Mouse (Mus musculus) forebrain, postnatal 0 days (tissue): ENCODE data around the gene Mad2l2. TPM values are rescaled to one million over a fixed set of nuclear protein-coding genes. Genes with fewer than 3 reads are reported as not detected.
A peak's percentile ranks its signal among the peaks of the same experiment; 100 is the strongest.

Experiments used
- ATAC-seq: fragments of 200-750 bp; cut with Nextera tagmentation; 2 replicates; pipeline ENCODE4 v1.8.0; 2017; ENCODE audit warnings: mild to moderate bottlenecking, moderate library complexity
- DNase-seq: peaks from one replicate; pipeline ENCODE4 v3.0.0-alpha.2; 2015
- H3K27ac ChIP-seq: fragments of 300-500 bp; sonication (generic); 2 replicates; pipeline ENCODE4 v1.5.1; 2014; ENCODE audit warnings: low read depth, mild to moderate bottlenecking, antibody characterized with exemption, low read length, moderate library complexity, mixed read lengths
- H3K27me3 ChIP-seq: fragments of 300-500 bp; sonication (generic); 2 replicates; pipeline ENCODE4 v1.6.1; 2014; ENCODE audit warnings: mild to moderate bottlenecking, low read length, mixed read lengths; ENCODE audit not compliant: insufficient read depth
- H3K36me3 ChIP-seq: fragments of 300-500 bp; sonication (generic); 2 replicates; pipeline ENCODE4 v1.6.1; 2014; ENCODE audit warnings: mild to moderate bottlenecking, moderate library complexity; ENCODE audit not compliant: insufficient read depth
- H3K4me1 ChIP-seq: fragments of 300-500 bp; sonication (generic); 2 replicates; pipeline ENCODE4 v1.6.1; 2014; ENCODE audit warnings: antibody characterized with exemption; ENCODE audit not compliant: insufficient read depth
- H3K4me2 ChIP-seq: fragments of 300-500 bp; sonication (generic); 2 replicates; pipeline ENCODE4 v1.6.1; 2014; ENCODE audit warnings: low read depth, mild to moderate bottlenecking, moderate library complexity
- H3K4me3 ChIP-seq: fragments of 300-500 bp; sonication (generic); 2 replicates; pipeline ENCODE4 v1.5.1; 2014; ENCODE audit warnings: low read depth, low read length, mixed read lengths
- H3K9ac ChIP-seq: fragments of 300-500 bp; sonication (generic); 2 replicates; pipeline ENCODE4 v1.6.1; 2014; ENCODE audit warnings: mild to moderate bottlenecking
- H3K9me3 ChIP-seq: fragments of 300-500 bp; sonication (generic); 2 replicates; pipeline ENCODE4 v1.6.1; 2016; ENCODE audit warnings: low read length
- CTCF ChIP-seq: sonication (generic); IDR thresholded peaks from 2 replicates; pipeline ENCODE4 v1.5.1; 2016; ENCODE audit warnings: antibody characterized with exemption, control low read depth, low read depth
- whole genome bisulfite sequencing: fragments of 180-500 bp; shearing (Covaris S2); extraction: QIAGEN DNeasy Blood & Tissue Kit; methylation state at CpG from one replicate; pipeline ENCODE4 v1.1.7; 2014; 5-methylcytosine and 5-hydroxymethylcytosine counted together
- polyA plus RNA-seq: library from polyadenylated mRNA; unstranded; fragments of >200 nt; fragmentation: Nextera tagmentation; extraction: Ambion mirVana; gene quantifications from 2 replicates; pipeline ENCODE4 v1.2.1, GENCODE M21; 2015
- total RNA-seq: library from RNA; depleted of rRNA; stranded (reverse); fragments of >200 nt; gene quantifications from 2 replicates; pipeline ENCODE4 v1.2.3, GENCODE M21; 2014; rRNA removed

Mad2l2 gene
- 43.6 and 45.7 TPM in 2 replicates for total RNA-seq
- 102 and 104 TPM in 2 replicates for polyA plus RNA-seq

GRCm38 (mm10) chr4:148130133-148130532, at the start of gene Mad2l2:
Gene Mad2l2, plus strand, starts transcription at chr4:148130384.
- H3K9me3 ChIP-seq, result no peaks in the 10 kb centered on the region
- ATAC-seq (peak; percentile 9; the same call in 1 of the 2 replicates), DNase-seq (peak; percentile 65)
- no peaks in the 10 kb centered on the region for H3K36me3 ChIP-seq
- 2% methylated on average over 17 of the region's 18 CpGs for WGBS
- H3K4me3 ChIP-seq, result peak within 1 kb of the TSS; percentile 87
- peaks cover 18% of the 10 kb centered on the region for H3K4me1 ChIP-seq
- no peaks in the 10 kb centered on the region for H3K27me3 ChIP-seq
- peak within 1 kb of the TSS; percentile 81 for H3K4me2 ChIP-seq
- H3K9ac ChIP-seq, result peak within 1 kb of the TSS; percentile 99
- H3K27ac ChIP-seq, result peak within 1 kb of the TSS; percentile 97
- no peak; the same call in 1 of the 2 replicates for TF ChIP-seq CTCF

GRCm38 (mm10) chr4:148080597-148080973, 49.6 kb upstream of the Mad2l2 start:
- no peak for ATAC-seq
- H3K4me3 ChIP-seq, result no peak overlapping the region
- TF ChIP-seq CTCF, result no peak
- no peaks in the 10 kb centered on the region for H3K9me3 ChIP-seq
- 64% methylated on average over 1 of the region's 1 CpGs for WGBS
- DNase-seq, result no peak
- no peaks in the 10 kb centered on the region for H3K36me3 ChIP-seq
- H3K4me1 ChIP-seq, result no peaks in the 10 kb centered on the region
- no peak overlapping the region for H3K27ac ChIP-seq
- H3K4me2 ChIP-seq, result no peak overlapping the region
- H3K9ac ChIP-seq, result no peak overlapping the region
- no peaks in the 10 kb centered on the region for H3K27me3 ChIP-seq

GRCm38 (mm10) chr4:148081201-148081600, 49.0 kb upstream of the Mad2l2 start:
- no peak overlapping the region for H3K27ac ChIP-seq
- H3K9me3 ChIP-seq, result no peaks in the 10 kb centered on the region
- no peak overlapping the region for H3K4me3 ChIP-seq
- H3K9ac ChIP-seq, result no peak overlapping the region
- WGBS, result 95% methylated on average over 10 of the region's 10 CpGs
- DNase-seq (no peak), ATAC-seq (no peak)
- TF ChIP-seq CTCF, result no peak
- H3K36me3 ChIP-seq, result no peaks in the 10 kb centered on the region
- H3K4me1 ChIP-seq, result no peaks in the 10 kb centered on the region
- H3K27me3 ChIP-seq, result no peaks in the 10 kb centered on the region
- no peak overlapping the region for H3K4me2 ChIP-seq

GRCm38 (mm10) chr4:148082257-148083044, 47.7 kb upstream of the Mad2l2 start:
- Histone ChIP-seq H3K27ac (no peak overlapping the region), H3K4me3 (no peak overlapping the region), H3K4me1 (no peaks in the 10 kb centered on the region), H3K4me2 (no peak overlapping the region), H3K9ac (no peak overlapping the region), H3K27me3 (no peaks in the 10 kb centered on the region), H3K36me3 (no peaks in the 10 kb centered on the region), H3K9me3 (no peaks in the 10 kb centered on the region)
- DNase-seq (peak; percentile 59), ATAC-seq (peak; percentile 19; the same call in 1 of the 2 replicates)
- 54% methylated on average over 12 of the region's 12 CpGs for WGBS
- peak; percentile 73 for TF ChIP-seq CTCF

- Histone ChIP-seq H3K27me3 (no peaks in the 10 kb centered on the region), H3K36me3 (no peaks in the 10 kb centered on the region), H3K4me3 (no peak overlapping the region), H3K9ac (no peak overlapping the region), H3K9me3 (no peaks in the 10 kb centered on the region), H3K27ac (no peak overlapping the region), H3K4me2 (no peak overlapping the region), H3K4me1 (peaks cover 3% of the 10 kb centered on the region; the same call in 1 of the 2 replicates)
- DNase-seq (no peak), ATAC-seq (no peak)
- 67% methylated on average over 21 of the region's 21 CpGs for WGBS
- no peak for TF ChIP-seq CTCF
Observed at GRCm38 (mm10) chr4:148083176-148083899, 46.8 kb upstream of the Mad2l2 start.

GRCm38 (mm10) chr4:148084261-148084714, 45.9 kb upstream of the Mad2l2 start:
- H3K4me1 ChIP-seq, result peaks cover 5% of the 10 kb centered on the region; the same call in 1 of the 2 replicates
- H3K27ac ChIP-seq, result no peak overlapping the region
- DNase-seq (no peak), ATAC-seq (no peak)
- H3K36me3 ChIP-seq, result no peaks in the 10 kb centered on the region
- 19% methylated on average over 8 of the region's 8 CpGs for WGBS
- no peaks in the 10 kb centered on the region for H3K27me3 ChIP-seq
- H3K4me2 ChIP-seq, result no peak overlapping the region
- TF ChIP-seq CTCF, result no peak
- H3K4me3 ChIP-seq, result no peak overlapping the region
- no peaks in the 10 kb centered on the region for H3K9me3 ChIP-seq
- H3K9ac ChIP-seq, result no peak overlapping the region
